Mouse (Mus musculus): ENCODE data around the gene Cd248. TPM values are rescaled to one million over a fixed set of nuclear protein-coding genes. Genes with fewer than 3 reads are reported as not detected.
A peak's percentile ranks its signal among the peaks of the same experiment; 100 is the strongest.

Cd248 gene
- polyA plus RNA-seq, 1 experiment from 2014 or later = 69.8 TPM

DNA sequence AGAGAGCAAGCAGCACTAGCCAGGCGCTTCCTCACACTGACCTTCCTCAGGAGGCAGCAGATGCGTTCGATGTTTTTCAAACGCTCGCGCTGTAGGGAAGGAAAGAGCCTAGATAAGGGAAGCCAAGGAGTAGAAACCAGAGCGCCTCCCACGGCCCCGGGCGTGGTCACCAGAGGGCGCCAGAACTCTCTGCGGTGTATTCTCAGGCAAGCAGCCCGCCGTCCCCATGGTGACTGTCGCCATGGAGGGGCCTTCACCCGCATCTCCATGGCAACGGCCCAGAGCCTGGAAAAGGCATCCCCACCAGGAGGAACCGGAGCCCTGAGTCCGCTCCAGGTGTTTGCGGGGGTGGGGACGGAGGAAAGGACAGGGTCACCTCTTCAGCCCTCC is 26.4 kb downstream of the Cd248 start:
- no peaks in the 10 kb centered on the region for H3K36me3 ChIP-seq (ENCODE audit: control insufficient read depth, insufficient read depth, low read length)
- H3K27ac ChIP-seq (ENCODE audit: low read length) = no peak overlapping the region
- 2% methylated on average over 21 of the region's 21 CpGs for WGBS
- no peak overlapping the region; the same call in 1 of the 2 replicates for H3K9ac ChIP-seq (ENCODE audit: low read length)
- H3K9me3 ChIP-seq (replicated peaks; ENCODE audit: control insufficient read depth, low read length) = no peaks in the 10 kb centered on the region
- peak; percentile 58; the same call in 1 of the 2 replicates for ATAC-seq (ENCODE audit: insufficient read depth, low FRiP score)
- H3K4me3 ChIP-seq (replicated peaks; ENCODE audit: low read length) = no peak overlapping the region; the same call in 1 of the 2 replicates
- no peaks in the 10 kb centered on the region for H3K27me3 ChIP-seq (ENCODE audit: control insufficient read depth, insufficient read depth, low read length)
- no peak overlapping the region for H3K4me2 ChIP-seq (ENCODE audit: low read depth, low read length)
- H3K4me1 ChIP-seq (ENCODE audit: control insufficient read depth, insufficient read depth, low read length) = peaks cover 31% of the 10 kb centered on the region

DNA sequence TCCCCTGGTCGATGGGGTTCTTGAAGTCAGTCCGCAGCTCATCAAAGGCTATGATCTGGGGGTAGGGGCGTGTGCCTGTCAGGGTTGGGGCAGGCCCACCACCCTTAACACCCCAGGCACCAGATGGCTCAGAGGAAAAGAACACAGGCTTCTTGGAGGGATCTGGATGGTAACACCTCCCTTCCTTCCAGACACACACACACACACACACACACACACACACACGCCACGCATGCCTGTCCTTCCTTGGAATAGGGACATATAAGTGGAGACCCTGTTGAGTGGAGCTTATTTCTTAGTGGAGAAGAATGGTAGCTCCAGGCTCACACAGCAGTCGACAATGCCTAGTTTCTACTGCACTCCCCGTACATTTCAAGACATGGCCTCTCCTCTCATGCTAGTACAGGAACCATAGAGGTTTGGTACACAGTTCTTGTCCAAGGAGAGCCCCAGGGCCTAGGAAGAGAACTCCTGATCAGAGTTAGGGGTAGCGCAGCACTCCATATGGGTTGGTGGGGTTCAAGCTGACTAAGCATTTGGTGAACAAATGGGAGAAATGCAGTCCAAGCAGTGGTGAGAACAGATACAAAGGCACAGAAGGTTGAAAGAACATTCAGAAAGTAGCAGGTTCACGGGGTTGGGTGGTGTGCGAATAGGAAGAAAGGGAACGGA is 27.0 kb downstream of the Cd248 start:
- no peak overlapping the region for H3K4me3 ChIP-seq (replicated peaks; ENCODE audit: low read length)
- H3K27ac ChIP-seq (ENCODE audit: low read length) = no peak overlapping the region
- H3K36me3 ChIP-seq (ENCODE audit: control insufficient read depth, insufficient read depth, low read length) = peaks cover under 1% of the 10 kb centered on the region; the same call in 1 of the 2 replicates
- H3K27me3 ChIP-seq (ENCODE audit: control insufficient read depth, insufficient read depth, low read length) = no peaks in the 10 kb centered on the region
- ATAC-seq (ENCODE audit: insufficient read depth, low FRiP score) = no peak
- WGBS = 45% methylated on average over 11 of the region's 11 CpGs
- H3K4me2 ChIP-seq (ENCODE audit: low read depth, low read length) = no peak overlapping the region
- no peak overlapping the region; the same call in 1 of the 2 replicates for H3K9ac ChIP-seq (ENCODE audit: low read length)
- no peaks in the 10 kb centered on the region for H3K9me3 ChIP-seq (replicated peaks; ENCODE audit: control insufficient read depth, low read length)
- H3K4me1 ChIP-seq (ENCODE audit: control insufficient read depth, insufficient read depth, low read length) = peaks cover 26% of the 10 kb centered on the region

GRCm38 (mm10) chr19:5095887-5096474 is 28.1 kb downstream of the Cd248 start:
- no peak for ATAC-seq (ENCODE audit: insufficient read depth, low FRiP score)
- H3K4me3 ChIP-seq (replicated peaks; ENCODE audit: low read length) = no peak overlapping the region
- WGBS = 13% methylated on average over 9 of the region's 9 CpGs
- no peaks in the 10 kb centered on the region for H3K9me3 ChIP-seq (replicated peaks; ENCODE audit: control insufficient read depth, low read length)
- H3K4me2 ChIP-seq (ENCODE audit: low read depth, low read length) = no peak overlapping the region
- H3K27me3 ChIP-seq (ENCODE audit: control insufficient read depth, insufficient read depth, low read length) = no peaks in the 10 kb centered on the region
- no peak overlapping the region for H3K9ac ChIP-seq (ENCODE audit: low read length)
- no peak overlapping the region for H3K27ac ChIP-seq (ENCODE audit: low read length)
- H3K4me1 ChIP-seq (ENCODE audit: control insufficient read depth, insufficient read depth, low read length) = peaks cover 26% of the 10 kb centered on the region
- peaks cover 3% of the 10 kb centered on the region; the same call in 1 of the 2 replicates for H3K36me3 ChIP-seq (ENCODE audit: control insufficient read depth, insufficient read depth, low read length)

DNA sequence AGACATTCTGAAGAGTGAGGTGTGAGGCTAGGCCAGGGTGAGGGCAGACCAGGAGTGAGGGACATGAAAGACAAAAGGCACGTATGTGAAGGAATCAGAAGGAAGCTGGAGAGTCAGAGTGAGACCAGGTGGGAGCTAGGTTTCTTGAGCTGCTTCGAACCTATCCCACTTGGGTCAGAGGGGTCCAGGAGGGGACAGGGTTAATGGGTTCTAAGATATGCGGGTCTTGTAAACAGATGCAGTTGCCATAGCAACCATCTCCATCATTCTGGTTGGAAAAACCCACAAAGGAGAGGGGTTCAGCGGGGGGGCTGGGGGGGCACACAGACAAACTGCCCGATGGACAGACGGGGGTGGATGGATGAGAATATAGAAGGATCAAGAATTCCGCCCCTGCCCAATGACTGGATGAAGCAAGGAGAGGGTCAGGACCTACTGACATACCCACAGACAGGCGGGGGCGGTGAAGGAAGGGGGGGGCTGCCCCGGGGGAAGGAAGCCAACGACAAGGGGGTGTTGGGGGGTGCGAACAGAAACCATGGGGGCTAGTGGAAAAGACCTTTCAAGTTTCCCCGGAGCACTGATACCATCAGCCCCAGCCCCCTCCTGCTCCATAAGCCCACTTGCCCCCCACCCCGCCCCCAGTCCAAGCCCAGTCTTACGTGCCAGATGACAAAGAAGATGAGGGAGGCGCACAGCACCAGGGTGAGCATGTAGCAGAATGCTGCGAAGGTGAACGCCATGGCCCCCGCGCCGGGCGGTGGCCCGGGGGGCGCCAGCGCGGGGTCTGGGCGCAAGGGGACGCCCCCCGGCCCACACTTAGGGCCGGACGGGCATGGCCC is 29.9 kb downstream of the Cd248 start:
- no peak overlapping the region for H3K27ac ChIP-seq (ENCODE audit: low read length)
- 4% methylated on average over 30 of the region's 31 CpGs for WGBS
- H3K9me3 ChIP-seq (replicated peaks; ENCODE audit: control insufficient read depth, low read length) = no peaks in the 10 kb centered on the region
- H3K4me2 ChIP-seq (ENCODE audit: low read depth, low read length) = peak overlapping the region; percentile 99
- H3K27me3 ChIP-seq (ENCODE audit: control insufficient read depth, insufficient read depth, low read length) = no peaks in the 10 kb centered on the region
- H3K4me3 ChIP-seq (replicated peaks; ENCODE audit: low read length) = peak overlapping the region; percentile 60
- peak overlapping the region; percentile 85 for H3K9ac ChIP-seq (ENCODE audit: low read length)
- H3K4me1 ChIP-seq (ENCODE audit: control insufficient read depth, insufficient read depth, low read length) = peaks cover 26% of the 10 kb centered on the region
- peaks cover 3% of the 10 kb centered on the region for H3K36me3 ChIP-seq (ENCODE audit: control insufficient read depth, insufficient read depth, low read length)
- ATAC-seq (ENCODE audit: insufficient read depth, low FRiP score) = no peak

DNA sequence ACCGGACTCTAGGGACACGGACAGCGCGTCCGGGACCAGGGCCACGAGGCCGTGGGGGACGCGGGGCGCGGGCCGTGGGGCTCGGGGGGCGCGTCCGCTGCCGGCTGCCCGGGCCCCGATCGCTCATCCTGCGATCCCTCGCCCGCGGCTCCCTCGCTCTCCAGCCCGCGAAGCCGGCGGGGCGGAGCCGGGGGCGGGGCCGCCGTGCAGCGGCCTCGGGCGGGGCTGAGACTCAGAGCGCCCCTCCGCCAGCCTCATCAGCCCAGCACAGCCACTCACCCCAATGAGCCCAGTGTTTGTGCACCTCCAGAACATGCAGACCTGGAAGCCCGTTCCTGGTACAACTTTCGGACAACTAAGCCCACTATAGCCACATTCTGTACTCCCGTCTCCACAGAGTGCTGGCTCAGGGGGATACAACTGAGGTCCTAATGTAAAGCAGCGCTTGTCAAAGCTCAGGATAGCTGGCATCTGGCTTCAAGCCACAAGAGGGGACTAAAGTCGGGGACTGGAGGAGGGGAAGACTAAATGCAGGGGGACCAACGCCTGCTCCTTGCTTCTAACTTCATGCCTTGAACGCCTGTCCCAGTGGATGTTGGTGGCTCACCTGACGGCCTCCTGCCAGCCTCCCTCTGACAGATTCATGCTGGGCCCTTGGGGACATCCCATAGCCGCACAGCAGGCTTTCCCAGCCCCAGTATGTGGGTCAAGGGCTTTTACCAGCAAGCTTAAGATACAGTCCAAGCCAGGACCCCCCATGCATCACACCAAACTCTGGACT is 30.7 kb downstream of the Cd248 start, which contains the start of gene Cnih2:
TSS of gene Cnih2 (minus strand) at position 159 of the 781 bp plus-strand sequence.
- Histone ChIP-seq H3K4me1 (ENCODE audit: control insufficient read depth, insufficient read depth, low read length) (peaks cover 26% of the 10 kb centered on the region), H3K4me3 (replicated peaks; ENCODE audit: low read length) (peak within 1 kb of the TSS; percentile 60), H3K9ac (ENCODE audit: low read length) (peak within 1 kb of the TSS; percentile 85), H3K27ac (ENCODE audit: low read length) (no peak within 1 kb of the TSS), H3K27me3 (ENCODE audit: control insufficient read depth, insufficient read depth, low read length) (no peaks in the 10 kb centered on the region), H3K36me3 (ENCODE audit: control insufficient read depth, insufficient read depth, low read length) (peaks cover 3% of the 10 kb centered on the region), H3K4me2 (ENCODE audit: low read depth, low read length) (peak within 1 kb of the TSS; percentile 99), H3K9me3 (replicated peaks; ENCODE audit: control insufficient read depth, low read length) (no peaks in the 10 kb centered on the region)
- 4% methylated on average over 48 of the region's 48 CpGs for WGBS
- ATAC-seq (ENCODE audit: insufficient read depth, low FRiP score) = peak; percentile 72; the same call in 1 of the 2 replicates

DNA sequence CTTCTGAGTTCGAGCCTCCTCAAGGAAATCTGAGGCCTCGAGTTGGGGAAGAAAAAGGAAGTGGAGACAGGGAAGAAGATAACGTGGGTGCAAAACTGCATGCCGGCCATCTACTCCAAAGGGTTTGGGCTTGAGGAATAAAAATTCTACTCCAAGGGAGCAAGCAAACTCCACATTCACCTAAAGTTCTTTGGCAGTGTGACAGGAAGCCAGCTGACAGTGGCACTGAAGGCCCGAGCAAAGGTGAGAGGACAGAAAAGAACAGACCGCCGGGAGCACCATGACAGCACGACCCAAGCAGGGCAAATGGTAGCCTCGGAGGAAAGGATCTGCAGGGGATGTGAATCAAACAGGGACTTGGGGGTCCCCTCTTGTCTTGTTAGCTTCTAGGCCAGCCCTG is 38.2 kb downstream of the Cd248 start:
- H3K9me3 ChIP-seq (replicated peaks; ENCODE audit: control insufficient read depth, low read length) = no peaks in the 10 kb centered on the region
- H3K4me2 ChIP-seq (ENCODE audit: low read depth, low read length) = peak overlapping the region; percentile 89
- H3K4me3 ChIP-seq (replicated peaks; ENCODE audit: low read length) = peak overlapping the region; percentile 77
- H3K4me1 ChIP-seq (ENCODE audit: control insufficient read depth, insufficient read depth, low read length) = peaks cover 16% of the 10 kb centered on the region
- H3K36me3 ChIP-seq (ENCODE audit: control insufficient read depth, insufficient read depth, low read length) = peaks cover 18% of the 10 kb centered on the region
- H3K9ac ChIP-seq (ENCODE audit: low read length) = peak overlapping the region; percentile 85
- no peaks in the 10 kb centered on the region for H3K27me3 ChIP-seq (ENCODE audit: control insufficient read depth, insufficient read depth, low read length)
- H3K27ac ChIP-seq (ENCODE audit: low read length) = peak overlapping the region; percentile 96
- 5% methylated on average over 9 of the region's 9 CpGs for WGBS
- ATAC-seq (ENCODE audit: insufficient read depth, low FRiP score) = no peak

DNA sequence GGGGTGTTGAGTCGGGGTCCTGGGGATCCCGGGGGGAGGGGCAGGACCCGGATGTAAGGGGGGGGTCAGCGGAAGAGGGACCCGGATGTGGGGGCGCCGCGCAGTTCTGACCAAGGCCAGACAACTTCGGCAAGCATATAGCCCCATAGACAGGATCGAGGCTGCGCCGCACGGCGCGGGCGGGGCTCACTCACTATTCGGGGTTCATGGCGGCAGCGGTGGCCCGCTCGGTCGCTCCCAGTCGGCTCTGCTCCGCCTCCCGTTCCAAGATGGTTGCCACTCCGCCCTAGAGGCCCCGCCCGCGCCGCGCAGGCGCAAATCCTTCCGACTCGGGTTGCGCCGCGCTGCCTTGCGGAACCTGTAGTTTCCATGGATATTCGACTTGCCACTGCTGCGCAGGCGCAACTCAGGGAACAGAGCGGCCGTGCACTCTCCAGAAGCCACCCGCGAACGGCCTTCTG is 38.9 kb downstream of the Cd248 start, which contains the start of gene Rab1b:
TSS of gene Rab1b (minus strand) at position 342 of the 461 bp plus-strand sequence.
- Histone ChIP-seq H3K4me1 (ENCODE audit: control insufficient read depth, insufficient read depth, low read length) (peaks cover 16% of the 10 kb centered on the region), H3K9ac (ENCODE audit: low read length) (peak within 1 kb of the TSS; percentile 85), H3K36me3 (ENCODE audit: control insufficient read depth, insufficient read depth, low read length) (peaks cover 18% of the 10 kb centered on the region), H3K4me3 (replicated peaks; ENCODE audit: low read length) (peak within 1 kb of the TSS; percentile 77), H3K27ac (ENCODE audit: low read length) (peak within 1 kb of the TSS; percentile 96), H3K4me2 (ENCODE audit: low read depth, low read length) (peak within 1 kb of the TSS; percentile 89), H3K9me3 (replicated peaks; ENCODE audit: control insufficient read depth, low read length) (no peaks in the 10 kb centered on the region), H3K27me3 (ENCODE audit: control insufficient read depth, insufficient read depth, low read length) (no peaks in the 10 kb centered on the region)
- peak; percentile 94 for ATAC-seq (ENCODE audit: insufficient read depth, low FRiP score)
- 0% methylated on average over 46 of the region's 46 CpGs for WGBS

GRCm38 (mm10) chr19:5107556-5108270 is 39.8 kb downstream of the Cd248 start:
- peak; percentile 1; the same call in 1 of the 2 replicates for ATAC-seq (ENCODE audit: insufficient read depth, low FRiP score)
- Histone ChIP-seq H3K36me3 (ENCODE audit: control insufficient read depth, insufficient read depth, low read length) (peaks cover 18% of the 10 kb centered on the region), H3K4me1 (ENCODE audit: control insufficient read depth, insufficient read depth, low read length) (peaks cover 16% of the 10 kb centered on the region), H3K9me3 (replicated peaks; ENCODE audit: control insufficient read depth, low read length) (no peaks in the 10 kb centered on the region), H3K27ac (ENCODE audit: low read length) (peak overlapping the region; percentile 31; the same call in 1 of the 2 replicates), H3K4me3 (replicated peaks; ENCODE audit: low read length) (no peak overlapping the region), H3K4me2 (ENCODE audit: low read depth, low read length) (no peak overlapping the region; the same call in 1 of the 2 replicates), H3K9ac (ENCODE audit: low read length) (peak overlapping the region; percentile 60; the same call in 1 of the 2 replicates), H3K27me3 (ENCODE audit: control insufficient read depth, insufficient read depth, low read length) (no peaks in the 10 kb centered on the region)
- 70% methylated on average over 18 of the region's 18 CpGs for WGBS

All from stomach, embryonic 16.5 days (tissue).